Mouse (Mus musculus) testis, adult 2 months (tissue): ENCODE measurements around the gene Magee2. TPM values are rescaled to one million over a fixed set of nuclear protein-coding genes. Genes with fewer than 3 reads are reported as not detected.
"Not testable (repeated sequence)": the region's sequence is repeated elsewhere in the genome, so short reads cannot be mapped to it uniquely, and the experiment has no call there.

Experiments used
- H3K27ac ChIP-seq: fragments of 200-500 bp; 2 replicates; pipeline ENCODE4 v1.5.1; 2012; ENCODE audit warnings: low read depth, low read length; ENCODE audit not compliant: control insufficient read depth, insufficient read depth
- H3K27me3 ChIP-seq: fragments of 200-500 bp; 2 replicates; pipeline ENCODE4 v1.6.1; 2012; ENCODE audit warnings: mild to moderate bottlenecking, low read length, moderate library complexity; ENCODE audit not compliant: control insufficient read depth, insufficient read depth
- H3K36me3 ChIP-seq: fragments of 200-500 bp; 2 replicates; pipeline ENCODE4 v1.6.1; 2012; ENCODE audit warnings: mild to moderate bottlenecking, low read length; ENCODE audit not compliant: control insufficient read depth, insufficient read depth
- H3K4me1 ChIP-seq: fragments of 200-500 bp; 2 replicates; pipeline ENCODE4 v1.6.1; 2012; ENCODE audit warnings: low read length; ENCODE audit not compliant: control insufficient read depth, insufficient read depth
- H3K4me3 ChIP-seq: fragments of 200-500 bp; 2 replicates; pipeline ENCODE4 v1.5.1; 2012; ENCODE audit warnings: low read depth, mild to moderate bottlenecking, low read length, moderate library complexity, mixed read lengths; ENCODE audit not compliant: control insufficient read depth
- CTCF ChIP-seq: fragments of 200-500 bp; IDR thresholded peaks from 2 replicates; pipeline ENCODE4 v1.5.1; 2012; ENCODE audit warnings: low read depth, mild to moderate bottlenecking, inconsistent platforms, low read length, moderate library complexity; ENCODE audit not compliant: control insufficient read depth, insufficient read depth, insufficient replicate concordance
- POLR2A ChIP-seq: fragments of 200-500 bp; IDR thresholded peaks from 2 replicates; pipeline ENCODE4 v1.6.1; 2012; ENCODE audit warnings: low read depth, mild to moderate bottlenecking, inconsistent platforms, low read length, moderate library complexity; ENCODE audit not compliant: control insufficient read depth
- polyA plus RNA-seq: library from polyadenylated mRNA; depleted of rRNA; stranded (reverse); fragments of >200 nt; gene quantifications from 2 replicates; pipeline ENCODE4 v1.2.3, GENCODE M21; 2012; rRNA removed

The Magee2 gene
- polyA plus RNA-seq = 0.04 and 0.06 TPM in 2 replicates

- TF ChIP-seq POLR2A (no peak), CTCF (no peak)
- Histone ChIP-seq H3K36me3 (no peaks in the 10 kb centered on the region), H3K27ac (no peak within 1 kb of the TSS), H3K4me1 (peaks cover 7% of the 10 kb centered on the region), H3K27me3 (no peaks in the 10 kb centered on the region), H3K4me3 (peak within 1 kb of the TSS; percentile 56)
Measured at GRCm38 (mm10) chrX:104856751-104857341, at the start of gene Magee2. Magee2 (minus strand) TSS chrX:104857267.

GRCm38 (mm10) chrX:104853610-104854009, 3.5 kb downstream of the Magee2 start:
- no peak for TF ChIP-seq CTCF
- no peak for TF ChIP-seq POLR2A
- Histone ChIP-seq H3K4me3 (no peak overlapping the region), H3K36me3 (no peaks in the 10 kb centered on the region), H3K27me3 (no peaks in the 10 kb centered on the region), H3K27ac (no peak overlapping the region), H3K4me1 (peaks cover 7% of the 10 kb centered on the region)

GRCm38 (mm10) chrX:104817583-104817982, 39.5 kb downstream of the Magee2 start:
- H3K36me3 ChIP-seq, H3K4me1 ChIP-seq, H3K27me3 ChIP-seq, H3K4me3 ChIP-seq, H3K27ac ChIP-seq: not testable (repeated sequence)

- not testable (repeated sequence) for H3K4me1 ChIP-seq, H3K4me3 ChIP-seq, H3K36me3 ChIP-seq, H3K27me3 ChIP-seq, H3K27ac ChIP-seq
Measured at GRCm38 (mm10) chrX:104816987-104817386, 40.1 kb downstream of the Magee2 start.

GRCm38 (mm10) chrX:104813704-104814103, 43.4 kb downstream of the Magee2 start:
- not testable (repeated sequence) for H3K27me3 ChIP-seq, H3K27ac ChIP-seq, H3K4me1 ChIP-seq, H3K36me3 ChIP-seq, H3K4me3 ChIP-seq

Other genes starting within 250 kb of the Magee2 start
- gene Zdhhc15, start 186.2 kb downstream of the Magee2 start, polyA plus RNA-seq = 0.13 and 0.15 TPM in 2 replicates
- 4.3 and 4.9 TPM in 2 replicates for gene Pbdc1, start 222.5 kb upstream of the Magee2 start, polyA plus RNA-seq